Comparison of ENCODE assay signal across 1 mouse cellular context in genomic region chr12:35055114-35056095, GRCm38 (mm10).
TF ChIP-seq lines count a peak whose summit lies in the region.

No protein-coding gene starts in this region.

TF ChIP-seq in CH12.LX, 34 proteins besides CTCF, POLR2A, EP300 and RAD21 (continued from another document):
- TF ChIP-seq SMC3 (IDR thresholded peaks at IDR 0.05; ENCODE audit: low read depth, low read length): no peak
- no peak for TF ChIP-seq CHD2 (IDR thresholded peaks at IDR 0.05; ENCODE audit: low read length)
- no peak for TF ChIP-seq MAFK (IDR thresholded peaks at IDR 0.05; ENCODE audit: insufficient replicate concordance, low read length)
- TF ChIP-seq TBP (conservative IDR thresholded peaks at IDR 0.05; ENCODE audit: low read depth, low read length): no peak
- TF ChIP-seq E2F4 (IDR thresholded peaks at IDR 0.05; ENCODE audit: insufficient replicate concordance, low read depth, low read length): no peak
- peak; percentile 89 for TF ChIP-seq JUND (conservative IDR thresholded peaks at IDR 0.05; ENCODE audit: low read depth, low read length)
- TF ChIP-seq ZKSCAN1 (IDR thresholded peaks at IDR 0.05; ENCODE audit: borderline replicate concordance, low read depth, low read length): no peak
- TF ChIP-seq POLR2AphosphoS2 (IDR thresholded peaks at IDR 0.05; ENCODE audit: low read depth, low read length): no peak
- no peak for TF ChIP-seq ZC3H11A (IDR thresholded peaks at IDR 0.05; ENCODE audit: low read depth, low read length)
- TF ChIP-seq TCF12 (IDR thresholded peaks at IDR 0.05; ENCODE audit: low read depth, low read length): peak; percentile 67; the same call in 1 of the 2 replicates
- no peak for TF ChIP-seq KAT2A (IDR thresholded peaks at IDR 0.05; ENCODE audit: insufficient replicate concordance, low read length)
- no peak for TF ChIP-seq NRF1 (IDR thresholded peaks at IDR 0.05; ENCODE audit: low read depth, low read length)
- TF ChIP-seq SIN3A (IDR thresholded peaks at IDR 0.05; ENCODE audit: low read length): 0 out of 2 replicates have a peak, but pooled peaks have one; percentile 22
- TF ChIP-seq CHD1 (IDR thresholded peaks at IDR 0.05; ENCODE audit: low read depth, low read length): peak; percentile 3; the same call in 1 of the 2 replicates
- TF ChIP-seq MXI1 (IDR thresholded peaks at IDR 0.05; ENCODE audit: low read depth, low read length): peak; percentile 27; the same call in 1 of the 2 replicates
- no peak for TF ChIP-seq ELF1 (IDR thresholded peaks at IDR 0.05; ENCODE audit: low read depth, low read length)
- no peak for TF ChIP-seq MAX (IDR thresholded peaks at IDR 0.05; ENCODE audit: low read length)
- TF ChIP-seq NELFE (IDR thresholded peaks at IDR 0.05; ENCODE audit: low read depth, low read length): no peak
TF ChIP-seq in CH12.LX: peak in this region for 12.
